Mouse (Mus musculus) T-helper 1 cell (primary cell): ENCODE data around the gene Cobl.

Experiments used
- in situ Hi-C: fragments of 300-600 bp; cut with MboI, MseI; formaldehyde crosslinking; loops from one replicate; pipeline ENCODE4 v1.15.1; 2025; ENCODE audit warnings: high pct_unique_total_duplicates

Cobl gene

DNA sequence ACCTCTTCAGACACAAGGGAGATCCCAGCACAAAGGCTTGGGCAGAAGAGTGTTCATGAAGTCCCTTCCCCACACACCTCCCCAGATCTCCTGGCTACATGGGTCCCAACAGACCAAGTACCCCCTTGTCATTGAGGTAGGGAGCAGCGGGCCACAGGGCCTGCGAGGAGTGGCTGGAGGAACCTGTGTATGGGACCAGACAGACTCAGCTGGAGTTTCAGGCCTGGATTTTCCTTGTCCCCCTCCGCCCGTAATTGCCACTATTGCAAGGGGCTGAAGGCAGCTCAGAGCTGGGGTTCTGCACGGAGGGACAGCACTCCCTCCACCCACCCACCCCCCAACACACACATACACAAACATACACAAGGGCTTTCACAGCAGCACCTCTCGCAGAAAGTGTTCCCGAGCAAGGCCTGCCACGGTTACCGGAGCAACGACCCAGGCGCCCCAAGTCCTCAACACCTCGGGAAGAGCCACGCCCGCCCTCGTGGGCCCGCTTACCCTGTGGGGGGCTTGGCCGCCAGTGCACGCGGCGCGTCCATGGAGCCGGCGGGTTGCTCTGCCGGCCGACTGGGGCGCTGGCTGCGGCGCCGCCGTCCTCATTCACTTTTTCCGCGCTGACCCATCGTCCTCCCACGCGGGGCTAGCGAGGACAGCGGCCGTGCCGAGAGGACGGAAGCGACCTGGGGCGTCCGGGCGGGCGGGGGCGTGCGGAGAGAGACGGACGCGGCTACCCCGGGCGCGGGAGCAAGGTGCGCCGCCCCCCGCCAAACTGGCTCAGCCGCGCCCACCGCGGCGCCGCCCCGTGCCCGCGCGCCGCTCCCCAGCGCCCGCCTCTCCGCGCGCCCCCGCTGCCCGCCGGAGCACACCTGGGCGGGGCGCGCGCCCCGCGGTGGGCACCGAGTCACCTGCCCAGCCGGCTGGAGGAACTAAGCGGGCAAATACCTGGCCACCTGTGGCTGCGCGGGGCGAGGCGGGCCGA lies at the start of gene Cobl:
Cobl (minus strand) TSS at position 780 of the 982 bp plus-strand sequence.
- in situ Hi-C loops: no loop called here

DNA sequence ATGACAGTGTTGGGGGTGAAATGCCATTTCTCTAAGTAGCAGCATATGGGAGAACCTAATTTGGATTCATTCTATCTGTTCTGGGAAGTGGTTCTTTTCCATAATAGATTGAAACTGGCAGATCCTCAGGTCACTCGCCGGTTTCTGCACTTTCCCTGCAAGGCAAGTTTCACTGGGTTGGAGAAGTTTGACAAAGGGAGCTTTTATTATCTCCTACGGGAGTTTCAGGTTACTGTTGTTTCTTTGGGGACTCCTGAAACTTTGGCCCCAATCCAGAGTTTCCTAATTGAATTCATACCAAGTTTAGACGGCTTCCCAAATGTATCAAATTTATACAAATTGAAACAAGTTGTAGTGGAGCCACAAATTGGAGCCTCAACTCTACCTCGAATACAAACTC lies 49.0 kb upstream of the Cobl start:
- in situ Hi-C loops: no loop called here

DNA sequence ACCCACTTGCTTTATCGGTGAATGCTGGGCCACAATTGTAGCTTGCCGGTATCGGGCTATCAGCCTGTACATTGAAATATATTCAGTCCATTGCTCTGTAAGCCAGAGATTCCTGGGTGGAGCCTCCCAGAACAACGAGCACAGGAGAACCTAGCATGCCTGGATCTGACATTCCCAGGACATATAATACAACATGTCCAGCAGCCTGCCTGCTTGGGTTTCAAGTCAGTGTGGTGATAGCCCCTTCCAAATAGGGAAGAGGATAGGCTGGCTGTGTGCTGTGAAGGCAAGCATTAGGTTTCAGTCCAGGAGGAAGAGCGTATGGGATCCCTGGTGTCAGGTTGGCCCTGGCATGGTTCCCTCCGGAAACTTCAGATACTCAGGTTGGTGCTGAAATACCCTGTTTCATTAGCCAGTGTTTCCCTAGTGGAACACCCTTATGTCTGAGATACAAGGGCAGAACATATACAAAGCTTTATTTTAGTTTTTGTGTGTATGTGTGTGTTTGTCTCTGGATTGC lies 41.7 kb upstream of the Cobl start:
- in situ Hi-C loops: no loop called here

DNA sequence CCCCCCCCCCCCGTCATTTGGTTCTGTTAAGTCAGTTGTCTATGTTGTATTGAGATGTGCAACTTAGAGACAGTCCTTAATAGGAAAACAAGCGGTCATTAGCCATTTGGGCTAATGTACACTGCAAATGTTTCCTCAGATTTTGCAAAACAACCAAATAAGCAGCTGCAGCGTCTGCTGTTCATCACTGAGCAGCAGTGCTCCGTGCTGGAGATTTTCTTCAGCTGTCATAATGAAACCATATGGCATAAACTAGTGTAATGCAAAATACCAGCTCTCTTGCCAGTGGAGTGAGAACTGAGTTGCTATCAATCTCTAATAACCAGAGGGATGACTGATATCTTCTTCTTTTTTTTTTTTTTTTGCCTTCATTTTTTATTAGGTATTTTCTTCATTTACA lies 39.0 kb upstream of the Cobl start:
- in situ Hi-C loops: no loop called here

DNA sequence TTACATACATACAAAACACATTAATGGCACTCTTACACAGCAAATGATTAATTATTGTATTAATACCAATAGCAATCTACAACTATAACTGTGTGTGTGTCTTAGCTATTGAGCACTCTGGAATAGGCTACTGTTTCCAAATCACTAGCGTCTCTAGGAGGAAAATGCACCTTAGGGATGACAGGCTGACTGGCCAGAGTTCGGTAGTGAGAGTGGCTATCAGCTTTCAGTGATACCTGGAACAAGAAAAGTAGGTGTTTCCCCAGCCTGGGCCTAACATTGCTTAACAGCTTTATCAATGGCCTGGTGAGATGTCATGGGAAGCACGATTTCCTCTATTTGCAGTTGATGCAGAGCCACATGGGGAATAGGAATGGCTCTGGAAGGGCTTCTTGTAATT lies 37.0 kb upstream of the Cobl start:
- in situ Hi-C loops: no loop called here

DNA sequence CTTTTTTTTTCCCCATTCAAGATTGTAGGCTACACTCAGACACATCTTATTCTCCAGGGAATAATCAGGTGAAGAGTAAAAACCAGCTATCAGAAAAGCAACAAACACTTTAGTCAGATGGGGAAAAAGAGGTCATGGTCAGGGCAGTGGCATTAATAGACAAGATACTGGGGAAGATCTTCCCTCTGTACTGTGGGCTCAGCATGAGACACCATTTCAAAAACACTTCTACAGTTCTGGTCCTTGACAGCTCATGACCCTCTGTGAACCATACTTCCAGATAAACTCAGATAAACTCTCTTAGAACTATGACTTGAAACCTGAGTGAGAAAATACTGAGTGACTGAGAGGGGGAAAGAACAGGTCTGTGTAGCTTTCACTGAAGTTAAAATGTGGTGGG lies 29.0 kb upstream of the Cobl start:
- in situ Hi-C loops: no loop called here

DNA sequence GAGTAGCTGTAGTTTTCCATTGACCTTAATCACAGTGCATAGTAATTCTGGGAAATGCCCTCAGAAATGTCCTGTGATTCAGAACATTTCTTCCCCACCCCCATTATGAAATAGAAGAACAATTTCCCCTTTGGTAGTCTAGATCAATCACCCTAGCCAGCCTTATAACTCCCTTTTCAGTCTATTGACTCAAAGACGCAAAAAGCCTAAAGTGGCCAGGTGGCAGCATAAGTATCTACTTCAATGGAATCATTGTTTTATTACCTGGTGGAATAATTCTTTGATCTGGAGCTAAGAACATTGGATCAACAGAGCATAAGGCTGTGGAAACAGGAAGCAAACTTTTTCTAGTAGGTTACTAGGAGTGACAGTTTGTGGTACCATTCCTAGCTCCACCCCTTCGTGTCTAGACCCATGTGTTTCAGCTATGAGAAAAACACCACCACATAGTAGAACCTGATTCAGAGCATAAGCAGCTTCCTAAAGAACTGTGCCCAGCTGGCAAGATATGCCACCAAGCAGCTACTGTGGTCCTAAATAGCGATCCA lies 15.2 kb upstream of the Cobl start:
- in situ Hi-C loops: no loop called here

DNA sequence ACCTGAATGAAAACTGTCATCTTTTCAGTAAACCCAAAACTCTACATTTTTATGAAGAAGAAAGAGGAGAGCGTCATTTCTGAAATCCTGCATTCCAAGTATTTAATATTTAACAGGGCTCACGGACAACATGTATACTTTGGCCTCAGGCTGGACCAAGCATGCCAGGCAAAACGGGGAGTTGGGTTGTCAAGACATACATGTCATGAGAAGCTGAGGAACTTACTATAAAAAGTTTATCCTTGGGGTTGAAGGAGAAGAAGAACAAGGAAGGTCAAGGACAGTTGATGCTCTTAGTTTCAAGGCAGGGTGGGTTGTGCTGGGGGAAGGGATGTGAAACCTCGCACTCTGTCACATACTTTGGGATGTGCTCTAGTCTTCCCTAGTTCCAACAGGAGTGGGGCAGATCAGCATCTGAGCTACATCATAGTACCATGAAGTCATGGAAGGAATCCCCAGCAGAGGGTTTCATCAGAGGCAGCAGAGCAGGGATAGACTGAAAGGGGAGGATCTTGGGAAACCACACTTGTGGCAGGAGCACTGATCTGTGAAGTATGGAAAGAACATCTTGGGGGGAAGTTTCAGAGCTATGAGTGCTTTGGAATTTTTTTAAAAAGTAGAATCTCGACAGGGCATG lies 9.7 kb upstream of the Cobl start:
- in situ Hi-C loops: no loop called here

DNA sequence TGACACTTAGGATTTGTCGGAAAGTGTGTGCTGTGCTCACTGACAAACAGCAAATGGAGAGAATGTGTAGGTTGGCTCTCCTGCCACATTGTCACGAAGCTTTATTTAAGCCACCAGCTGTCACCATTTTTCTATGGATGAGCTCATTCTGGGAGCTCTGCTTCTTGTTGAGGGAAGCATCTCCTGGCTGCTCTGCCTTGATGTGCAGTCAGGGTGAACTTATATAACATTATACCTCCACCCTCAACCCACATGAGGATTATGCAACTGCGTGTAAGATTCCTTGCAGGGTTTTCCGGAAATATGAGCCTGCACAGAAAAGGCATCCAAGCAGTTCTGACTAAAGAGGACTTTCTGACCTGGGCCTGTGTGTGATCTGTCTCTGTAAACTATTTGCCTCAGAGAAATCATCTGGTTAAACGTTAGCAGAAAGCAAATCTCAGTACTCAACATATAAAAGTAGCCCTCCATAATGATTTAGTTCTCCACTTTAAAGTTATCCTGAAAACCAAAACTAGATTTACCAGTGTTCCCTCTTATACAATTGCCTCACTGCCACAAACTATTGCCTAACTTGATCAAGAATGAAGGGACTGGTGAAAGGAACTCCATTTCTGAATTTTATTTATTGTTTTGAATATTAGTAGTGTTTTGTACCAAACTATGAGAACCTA lies 9.0 kb upstream of the Cobl start:
- in situ Hi-C loops: no loop called here

DNA sequence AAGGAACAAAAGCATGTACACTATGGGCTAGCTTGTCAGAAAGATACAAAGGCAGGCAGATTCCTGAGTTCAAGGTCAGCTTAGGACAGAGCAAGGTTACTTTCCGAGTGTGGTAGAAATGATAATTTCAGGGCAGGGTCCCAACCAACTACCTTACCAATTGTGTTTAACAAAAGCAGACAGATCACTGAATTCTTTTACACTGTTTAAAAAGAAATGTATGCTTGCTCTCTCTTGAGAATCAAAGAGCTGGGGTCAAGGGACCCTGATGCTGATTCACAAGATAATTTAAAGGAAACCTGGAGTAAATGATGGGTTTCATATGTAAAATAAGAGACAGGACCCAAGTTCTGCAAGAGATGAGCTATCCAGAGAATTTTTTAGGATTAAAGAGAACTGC lies 4.9 kb upstream of the Cobl start:
- in situ Hi-C loops: no loop called here

DNA sequence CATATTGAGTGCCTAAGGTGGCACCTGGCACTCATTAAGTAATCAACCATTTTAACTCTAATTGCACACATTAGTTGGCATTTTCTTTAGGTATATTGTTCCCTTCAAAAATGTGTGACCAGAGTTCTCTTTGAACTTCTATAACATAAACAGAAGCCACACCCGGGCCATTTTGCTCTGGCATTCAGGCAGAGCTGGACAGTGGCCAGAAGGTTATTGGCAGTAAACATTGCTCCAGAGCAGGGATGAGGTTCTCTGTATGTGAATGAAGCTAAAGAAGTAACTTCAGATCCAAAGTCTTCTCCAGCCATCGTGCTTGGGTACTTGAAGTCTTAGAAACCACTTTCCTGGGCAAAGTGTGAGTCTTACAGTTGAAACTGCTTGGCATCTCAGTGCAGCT lies 3.9 kb upstream of the Cobl start:
- in situ Hi-C loops: no loop called here

DNA sequence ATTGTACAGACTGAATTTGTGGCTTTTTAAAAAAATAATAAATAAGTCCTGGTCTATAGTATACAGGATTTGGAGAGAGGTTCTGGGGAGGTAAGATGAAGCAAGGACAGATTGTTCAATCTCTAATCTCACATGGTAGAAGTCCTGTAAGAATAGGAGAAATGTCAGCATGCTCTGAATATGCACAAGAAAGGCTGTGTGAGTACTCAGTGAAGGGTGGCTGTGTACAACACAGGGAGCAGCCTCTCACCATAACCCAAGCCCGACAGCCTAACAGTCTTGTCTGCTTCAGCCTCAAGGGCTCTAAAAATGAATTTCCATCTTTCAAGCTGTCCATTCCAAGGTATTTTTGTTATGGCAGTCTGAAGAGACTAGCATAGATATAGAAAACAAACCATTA lies 3.1 kb upstream of the Cobl start:
- in situ Hi-C loops: no loop called here

DNA sequence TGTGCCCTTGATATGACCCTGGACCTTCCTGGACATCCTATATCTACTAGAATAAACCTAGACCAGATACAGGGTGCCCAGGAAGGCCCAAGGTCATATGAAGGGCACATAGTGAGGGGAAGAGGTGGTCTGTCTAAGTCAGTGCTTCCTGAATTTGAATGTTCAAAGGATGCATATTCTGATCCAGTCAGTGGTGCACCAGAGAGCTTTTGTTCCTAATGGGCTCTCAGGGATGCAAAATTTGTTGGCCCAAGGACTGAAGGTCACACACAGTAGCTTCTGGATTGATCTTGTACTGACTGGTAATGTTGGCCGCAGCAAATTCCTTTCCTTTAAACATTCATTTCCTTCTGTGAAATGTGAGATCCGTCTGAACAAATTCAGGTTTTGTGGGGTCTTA lies 2.5 kb upstream of the Cobl start:
- in situ Hi-C loops: no loop called here

DNA sequence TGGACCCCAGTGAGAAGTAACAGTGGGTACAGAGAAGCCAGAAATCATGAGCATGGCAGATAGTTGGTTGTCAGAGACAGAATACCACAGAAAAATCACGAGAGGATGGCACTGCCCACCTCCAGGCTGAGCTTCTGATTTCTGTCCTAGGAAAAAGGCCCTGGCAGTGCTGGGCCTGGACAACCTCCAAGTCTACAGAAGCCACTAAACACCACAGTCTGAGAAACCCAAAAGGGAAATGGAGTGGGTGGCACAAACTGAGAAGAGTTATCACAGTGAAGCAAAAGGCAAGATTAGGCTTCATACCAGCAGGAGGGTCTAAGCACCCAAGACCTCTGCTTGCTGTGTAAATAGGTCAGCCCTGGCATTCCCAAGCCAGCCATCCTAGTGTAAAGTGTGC lies 1.8 kb upstream of the Cobl start:
- in situ Hi-C loops: no loop called here

DNA sequence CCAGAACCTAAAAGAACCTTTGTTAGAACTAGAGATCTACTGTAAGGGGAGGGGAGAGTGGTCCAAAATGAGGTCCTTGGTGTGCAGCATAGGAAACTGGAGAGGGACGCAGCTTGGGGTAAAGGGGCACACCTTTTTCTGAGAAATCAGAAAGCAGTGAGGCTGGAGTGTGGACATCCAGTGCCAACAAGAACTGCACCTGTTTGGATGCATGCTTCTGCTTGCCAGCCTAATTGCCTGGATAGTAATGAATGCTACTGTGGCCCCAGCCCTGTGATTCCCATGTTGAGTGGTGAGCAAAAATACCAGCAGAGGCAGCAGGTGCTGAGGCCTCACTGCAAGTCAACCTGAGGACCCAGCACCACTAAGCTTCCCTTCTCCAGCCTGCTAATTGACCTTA lies 469 bp upstream of the Cobl start:
- in situ Hi-C loops: no loop called here

DNA sequence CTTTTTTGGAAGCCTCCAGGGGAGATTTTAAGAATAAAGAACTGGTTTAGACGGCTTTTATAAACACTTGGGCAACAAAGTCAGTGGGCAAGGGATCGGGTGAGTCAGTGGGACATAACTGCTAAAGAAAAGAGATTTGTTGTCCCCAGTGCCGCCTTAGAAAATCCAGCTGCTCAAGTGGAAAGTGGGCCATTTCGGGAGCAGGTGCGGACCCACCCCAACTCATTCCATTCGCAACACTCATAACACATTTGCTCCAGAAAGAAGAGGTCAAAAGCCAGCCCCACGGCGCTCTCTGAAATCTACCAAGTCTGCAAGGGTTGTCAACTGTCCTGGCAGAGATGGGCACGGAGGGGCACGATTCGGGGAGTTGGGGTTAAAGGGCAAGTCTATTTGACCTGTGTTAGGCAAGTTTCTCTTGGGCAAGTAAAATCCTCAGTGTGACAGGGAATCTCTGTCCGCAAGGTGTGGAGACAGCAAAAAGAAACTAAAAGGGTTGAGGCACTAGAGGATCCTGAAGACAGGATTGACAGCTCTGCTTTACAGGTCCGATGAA lies 1.1 kb downstream of the Cobl start:
- in situ Hi-C loops: no loop called here

DNA sequence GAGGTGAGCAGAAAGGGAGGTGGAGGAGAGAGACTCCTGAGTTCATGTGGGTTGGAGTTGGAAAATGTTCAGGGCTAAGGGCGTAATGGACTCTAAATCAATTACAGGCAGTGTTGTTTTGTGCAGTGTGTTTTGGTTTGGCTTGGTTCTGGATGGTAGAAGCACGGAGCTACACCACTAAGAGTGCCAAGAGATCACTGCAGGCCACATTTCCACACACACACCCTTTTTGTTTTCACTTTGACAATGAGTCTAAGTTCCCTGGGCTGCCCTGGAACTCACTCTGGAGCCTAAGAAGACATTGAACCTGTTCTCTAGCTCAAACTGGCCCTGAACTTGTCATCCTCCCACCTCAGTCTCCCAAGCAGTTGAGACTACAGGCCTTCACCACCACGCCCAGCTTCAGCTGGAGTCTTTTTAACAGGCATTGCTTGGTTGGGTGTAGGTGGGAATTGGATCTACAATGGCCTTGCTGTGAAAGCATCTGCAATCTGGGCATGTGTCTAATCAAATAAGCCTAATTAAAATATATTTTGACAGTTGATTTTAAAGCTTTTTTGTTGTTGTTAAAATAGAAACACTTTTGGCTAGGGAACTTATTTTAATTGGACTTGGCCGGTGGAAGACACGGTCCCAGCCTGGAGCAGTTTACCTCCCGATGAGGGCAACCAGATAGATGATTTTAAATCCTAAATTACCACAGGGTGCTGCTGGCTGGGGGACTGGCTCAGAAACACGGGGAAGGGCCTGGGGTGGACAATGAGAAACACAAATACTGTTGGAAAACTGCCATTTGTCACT lies 4.8 kb downstream of the Cobl start:
- in situ Hi-C loops: no loop called here

DNA sequence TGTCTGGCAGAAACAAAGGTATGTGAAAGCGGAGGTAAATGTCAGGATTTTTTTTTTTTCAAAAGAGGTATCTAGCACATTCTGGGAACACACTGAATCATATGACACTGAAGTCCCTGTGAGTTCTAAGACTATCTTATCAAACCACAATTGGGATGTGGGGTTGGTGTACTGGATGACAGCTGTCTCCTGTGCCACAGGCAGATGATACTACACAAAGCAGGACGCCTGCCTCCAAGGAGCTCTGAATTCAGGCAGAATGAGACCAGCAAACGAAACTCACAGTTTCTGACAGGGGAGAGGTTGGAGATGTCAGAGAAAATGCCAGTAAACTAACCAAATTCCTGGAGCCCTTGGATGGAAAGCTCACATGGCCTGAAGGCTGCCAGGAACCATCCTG lies 5.9 kb downstream of the Cobl start:
- in situ Hi-C loops: no loop called here

DNA sequence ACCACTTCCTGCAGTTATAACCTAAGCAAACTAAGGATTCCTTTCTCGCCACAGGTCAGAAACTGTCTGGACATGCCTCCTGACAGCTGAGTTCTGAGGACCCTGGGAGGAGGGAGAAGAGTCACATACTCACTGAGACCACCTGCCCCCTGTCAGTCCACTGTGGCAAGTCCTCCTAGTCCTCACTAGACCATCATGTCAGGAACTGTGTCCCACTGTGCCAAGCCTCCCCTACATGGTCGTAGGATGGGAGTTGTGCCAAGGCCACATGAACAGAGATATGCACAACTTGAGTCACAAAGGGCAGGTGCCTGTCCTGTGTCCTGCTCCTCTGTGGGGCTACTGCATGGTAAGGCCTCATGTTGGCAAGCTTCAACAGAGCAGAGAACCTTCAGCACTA lies 6.4 kb downstream of the Cobl start:
- in situ Hi-C loops: no loop called here

DNA sequence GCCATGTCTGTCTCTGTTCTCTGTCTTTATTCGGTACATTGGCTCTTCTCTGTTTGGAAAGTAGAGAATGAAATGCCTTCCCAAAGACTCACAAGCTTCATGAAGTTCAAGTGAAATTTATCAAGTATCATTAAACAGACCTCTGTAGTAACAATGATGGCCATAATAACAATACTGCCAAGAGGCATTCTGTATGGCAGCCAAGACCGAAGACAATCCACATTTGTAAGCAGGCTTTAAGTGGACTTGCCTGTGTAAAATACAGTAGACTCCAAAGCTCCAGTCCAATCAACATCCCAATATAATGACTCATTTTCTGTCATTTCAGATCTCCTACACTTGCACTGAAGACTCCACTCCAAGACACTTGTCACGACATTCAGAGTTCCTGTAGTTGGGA lies 16.7 kb downstream of the Cobl start:
- in situ Hi-C loops: no loop called here

DNA sequence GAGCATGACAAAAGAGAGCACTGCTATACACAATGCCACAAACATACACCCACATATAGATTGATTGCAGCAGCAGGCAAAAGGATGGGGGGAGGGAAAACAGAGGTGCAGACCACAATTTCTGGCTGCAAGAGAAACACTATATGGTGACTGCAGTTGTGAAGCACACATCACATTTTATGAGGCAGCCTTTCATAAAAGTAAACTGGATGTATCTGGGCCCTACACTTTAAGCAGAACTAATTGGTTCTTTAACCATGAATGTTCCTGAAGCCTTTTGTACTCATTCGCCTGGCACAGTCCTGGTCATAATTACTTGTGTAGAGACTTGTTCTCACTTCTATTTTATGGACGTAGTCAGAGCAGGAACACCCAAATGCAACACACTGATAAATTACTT lies 19.5 kb downstream of the Cobl start:
- in situ Hi-C loops: no loop called here
